Mouse (Mus musculus) gonadal fat pad, adult 2 months (tissue): ENCODE data around the gene Meioc. TPM values are rescaled to one million over a fixed set of nuclear protein-coding genes. Genes with fewer than 3 reads are reported as not detected.

ENCODE experiments used
- DNase-seq: peaks from one replicate; pipeline ENCODE4 v3.0.0-alpha.2; 2012; ENCODE audit warnings: low read depth
- polyA plus RNA-seq: library from polyadenylated mRNA; depleted of rRNA; stranded (reverse); fragments of >200 nt; gene quantifications from 2 replicates; pipeline ENCODE4 v1.2.3, GENCODE M21; 2012; rRNA removed

Gene Meioc
- polyA plus RNA-seq = 0.23 TPM in 1 of 2 replicates, not detected in the other

DNA sequence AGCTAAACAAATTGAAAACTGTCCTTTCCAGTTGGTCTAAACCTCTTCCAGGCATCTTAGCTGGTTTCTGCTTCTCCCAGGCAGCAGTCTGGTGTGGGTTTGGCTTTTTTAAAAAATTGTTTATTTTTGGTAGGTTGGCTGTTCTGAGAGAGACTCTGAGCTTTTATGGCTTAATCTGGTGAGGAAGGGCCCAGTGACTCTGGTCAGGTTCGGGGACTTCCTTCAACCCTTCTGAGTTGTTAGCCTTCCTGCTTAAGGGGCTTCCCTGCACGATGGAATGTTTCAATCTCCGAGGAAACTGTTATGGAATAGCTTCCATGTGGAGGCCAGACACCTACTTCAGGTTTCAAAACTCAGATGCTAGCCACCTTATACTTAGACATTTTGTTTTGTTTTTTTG lies at the start of gene Meioc:
Gene Meioc, plus strand, starts transcription at position 301 of the 400 bp plus-strand sequence.
- DNase-seq = no peak

DNA sequence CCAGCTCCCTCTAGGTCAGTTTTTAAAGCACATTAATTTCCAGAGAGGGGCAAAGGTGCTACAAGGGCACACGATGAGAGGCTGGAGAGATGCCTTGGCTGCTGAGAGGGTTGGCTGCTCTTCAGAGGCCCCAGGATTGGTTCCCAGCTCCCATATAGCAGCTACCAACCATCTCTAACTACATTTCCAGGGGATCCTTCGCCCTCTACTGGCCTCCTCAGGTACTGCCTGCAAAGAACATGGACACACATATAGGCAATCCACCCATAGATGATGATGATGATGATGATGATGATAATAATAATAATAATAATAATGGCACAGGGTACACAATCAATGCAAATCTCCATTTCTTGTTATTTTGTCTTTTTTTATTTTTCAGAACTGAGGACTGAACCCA lies 44.1 kb upstream of the Meioc start:
- no peak for DNase-seq

DNA sequence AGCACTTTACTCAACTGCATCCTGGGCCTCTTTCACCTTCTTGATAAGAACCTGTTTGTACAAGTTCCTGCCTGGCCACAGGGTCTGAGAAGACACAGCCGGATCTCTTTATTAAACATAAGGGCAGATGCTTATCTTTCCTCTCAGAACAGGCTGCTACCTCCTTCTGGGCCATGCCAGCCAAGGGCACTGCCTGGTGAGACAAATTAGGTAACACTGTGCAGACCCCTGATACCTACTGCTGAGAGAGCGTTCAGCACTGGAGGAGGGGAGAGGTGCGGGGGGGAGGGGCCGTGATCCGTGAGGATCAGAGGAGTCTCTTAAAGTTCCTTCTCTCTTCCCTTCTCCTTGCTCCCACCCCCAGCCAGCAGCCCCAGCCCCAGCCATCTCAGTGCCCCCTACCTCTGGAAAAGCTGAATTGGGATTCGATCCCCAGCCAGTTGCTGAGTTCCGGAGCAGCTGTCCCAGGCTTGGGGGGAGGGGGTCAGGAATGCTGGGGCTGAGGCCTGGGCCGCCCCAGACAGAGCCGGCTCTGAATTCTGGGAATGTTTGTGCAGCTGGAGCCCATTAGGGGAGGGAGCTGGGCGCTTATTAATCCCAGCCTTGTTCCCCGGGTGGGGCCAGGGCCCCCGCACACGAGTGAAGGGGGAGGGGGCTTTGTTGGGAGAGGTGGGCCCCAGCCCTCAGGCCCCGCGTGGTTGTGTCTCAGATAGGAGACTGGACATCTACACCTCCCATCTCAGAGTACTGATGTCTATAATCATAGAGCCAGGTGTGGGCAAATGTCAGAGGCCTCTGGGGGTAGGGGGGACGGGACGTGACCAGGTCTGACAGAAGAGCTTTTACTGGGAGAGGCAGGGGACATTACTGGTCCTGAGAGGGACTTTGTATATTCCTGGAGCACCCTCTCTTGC lies 39.4 kb upstream of the Meioc start:
- DNase-seq = no peak

DNA sequence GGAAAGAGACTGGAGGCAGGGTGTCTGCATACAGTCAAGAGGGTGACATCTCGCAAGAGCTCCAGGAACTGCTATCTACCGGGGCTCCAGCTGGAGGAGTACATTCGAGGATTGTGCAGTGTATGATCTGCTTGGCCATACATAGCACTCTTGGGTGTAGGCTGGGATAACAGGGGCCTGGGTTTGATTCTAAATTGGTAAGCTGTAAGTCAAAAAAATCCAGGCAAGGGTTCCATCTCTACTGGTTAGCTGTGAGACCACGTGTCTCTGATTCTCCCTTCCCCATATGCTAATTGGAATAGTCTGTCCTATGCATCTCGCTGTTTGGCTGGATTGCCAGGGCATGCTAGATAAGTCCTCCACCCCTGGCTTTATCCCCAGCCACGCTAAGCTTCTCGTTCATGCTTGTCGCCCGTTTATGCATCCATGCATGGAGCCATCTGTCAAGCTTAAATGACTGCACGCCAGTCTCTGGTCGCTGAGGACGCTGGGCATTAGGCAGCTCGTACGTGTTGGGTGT lies 38.6 kb upstream of the Meioc start:
- no peak for DNase-seq

DNA sequence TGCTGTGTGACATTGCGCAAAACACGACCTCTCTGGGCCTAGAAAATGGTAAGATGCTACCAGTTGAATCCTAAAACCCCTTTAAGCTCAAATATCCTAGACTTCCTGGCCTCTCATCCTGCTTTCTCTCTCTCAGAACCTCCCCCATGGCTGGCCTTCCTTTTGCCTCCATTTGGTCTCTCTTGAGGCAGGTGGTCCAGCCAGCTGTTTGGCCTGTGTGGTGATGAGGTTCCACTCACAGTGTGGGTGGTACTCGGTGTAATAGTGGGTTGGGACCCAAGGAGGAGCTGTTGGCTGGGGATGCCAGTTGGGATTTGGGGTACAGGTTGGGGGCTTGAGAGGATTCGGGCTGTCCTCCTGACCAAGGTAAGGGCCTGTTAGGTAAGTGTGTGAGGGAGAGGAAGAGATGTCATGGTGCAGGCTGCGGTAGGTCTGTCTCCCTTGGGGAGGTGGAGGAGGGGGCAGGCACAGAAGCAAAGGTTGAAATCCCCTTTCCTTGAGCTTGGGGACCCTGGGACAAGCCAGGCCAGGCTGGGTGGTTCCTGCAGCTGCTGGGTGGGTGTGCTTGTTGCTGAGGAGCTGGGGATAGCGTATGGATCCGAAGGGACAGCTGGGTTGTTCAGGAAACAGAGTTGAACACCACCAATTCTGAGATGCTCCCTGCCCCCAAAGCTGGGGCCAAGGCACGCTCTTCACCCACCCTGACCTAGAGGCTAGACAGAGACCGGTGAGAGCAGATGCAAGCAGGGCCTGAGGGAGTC lies 36.2 kb upstream of the Meioc start:
- DNase-seq = no peak

DNA sequence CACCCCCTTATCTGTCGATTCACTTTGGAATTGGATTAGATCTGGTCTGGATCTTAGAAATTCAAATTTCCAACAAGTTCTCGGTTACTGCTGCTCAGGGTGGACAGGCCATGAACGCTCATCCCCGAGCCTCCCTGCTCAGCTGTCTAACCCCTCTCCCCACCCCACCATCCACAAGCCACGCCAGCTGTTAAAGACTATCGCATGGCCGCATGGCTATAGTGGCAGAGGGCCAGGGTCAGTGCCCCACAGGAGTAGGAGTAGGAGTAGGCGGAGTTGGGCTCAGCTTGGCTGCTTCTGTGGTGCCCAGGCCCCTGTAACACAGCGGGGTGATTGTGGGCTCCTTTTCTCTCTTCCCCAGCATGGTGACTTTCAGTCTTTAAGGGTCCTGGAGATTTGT lies 35.0 kb upstream of the Meioc start:
- DNase-seq = no peak

DNA sequence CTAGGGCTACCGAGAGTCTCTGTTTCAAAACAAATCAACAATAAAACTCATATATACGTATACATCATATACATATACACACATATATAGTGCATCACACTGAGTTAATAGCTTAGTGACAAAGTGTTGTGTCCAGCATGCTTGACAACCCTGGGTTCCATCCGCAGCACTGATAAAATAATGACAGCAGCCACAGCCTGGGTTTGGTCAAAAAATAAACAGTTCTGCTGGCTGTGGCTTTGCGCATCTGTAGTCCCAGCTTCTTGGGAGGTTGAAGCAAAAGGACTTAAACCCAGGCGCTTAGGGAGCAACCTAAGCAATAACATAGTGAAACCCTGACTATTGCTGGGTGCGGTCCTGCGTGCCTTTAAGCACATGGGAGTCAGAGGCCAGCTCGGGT lies 34.1 kb upstream of the Meioc start:
- no peak for DNase-seq

DNA sequence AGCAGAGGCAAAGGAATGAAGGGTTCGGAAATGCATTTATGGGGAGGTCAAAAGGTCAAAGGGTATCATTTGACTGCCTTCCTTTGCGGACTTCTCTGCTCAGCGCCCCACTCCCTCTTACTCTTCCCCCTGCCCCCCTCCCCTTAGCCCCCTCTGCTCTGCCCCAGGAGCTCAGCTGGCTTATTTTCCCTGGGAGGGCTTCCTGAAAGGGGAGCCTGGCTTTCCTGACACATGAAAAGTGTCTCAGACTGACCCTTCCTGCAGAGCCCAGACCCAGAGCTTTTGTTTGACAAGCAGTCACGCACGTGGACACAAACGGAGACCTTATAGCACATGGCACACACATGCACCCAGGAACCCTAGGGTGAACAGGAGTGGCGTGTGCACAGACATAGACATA lies 32.8 kb upstream of the Meioc start:
- no peak for DNase-seq

DNA sequence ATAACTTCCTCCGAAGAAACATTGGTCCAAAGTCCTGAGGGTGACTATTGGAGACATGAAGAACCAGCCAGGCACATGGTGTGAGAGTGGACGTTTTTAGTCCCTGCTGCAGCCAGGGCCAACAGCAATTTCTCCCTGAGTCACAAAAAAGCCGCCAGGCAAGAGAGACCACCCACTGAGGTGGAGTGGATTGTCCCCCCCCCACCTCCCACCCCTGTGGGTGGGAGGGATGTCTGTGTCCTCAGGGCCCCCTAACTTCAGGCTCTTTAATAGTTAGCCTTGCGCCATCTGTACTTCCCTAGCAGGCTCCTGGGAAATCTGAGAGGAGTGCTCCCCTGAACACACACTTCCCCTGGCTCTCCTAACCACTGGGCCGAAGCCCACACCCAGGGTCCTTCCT lies 32.3 kb upstream of the Meioc start:
- DNase-seq = no peak

DNA sequence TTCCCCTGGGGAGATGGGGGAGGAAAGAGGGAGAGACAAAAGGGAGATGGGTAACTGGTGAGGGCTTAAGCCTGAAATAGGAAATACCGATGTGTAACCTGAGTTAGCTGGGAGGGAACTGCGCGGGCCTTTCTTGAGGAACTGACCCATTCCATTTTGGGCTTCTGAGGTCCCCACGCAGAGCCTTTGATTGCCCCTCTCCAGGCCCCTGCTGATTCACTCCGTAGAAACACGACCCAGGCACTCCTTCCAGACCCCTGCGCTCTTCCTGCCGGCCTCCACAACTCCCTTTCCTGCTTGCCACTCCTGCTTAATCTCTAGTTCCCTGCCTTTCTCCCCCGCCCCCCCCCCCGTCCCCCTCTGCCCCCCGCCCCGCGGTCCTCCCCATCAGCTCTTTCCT lies 30.8 kb upstream of the Meioc start:
- DNase-seq = no peak

DNA sequence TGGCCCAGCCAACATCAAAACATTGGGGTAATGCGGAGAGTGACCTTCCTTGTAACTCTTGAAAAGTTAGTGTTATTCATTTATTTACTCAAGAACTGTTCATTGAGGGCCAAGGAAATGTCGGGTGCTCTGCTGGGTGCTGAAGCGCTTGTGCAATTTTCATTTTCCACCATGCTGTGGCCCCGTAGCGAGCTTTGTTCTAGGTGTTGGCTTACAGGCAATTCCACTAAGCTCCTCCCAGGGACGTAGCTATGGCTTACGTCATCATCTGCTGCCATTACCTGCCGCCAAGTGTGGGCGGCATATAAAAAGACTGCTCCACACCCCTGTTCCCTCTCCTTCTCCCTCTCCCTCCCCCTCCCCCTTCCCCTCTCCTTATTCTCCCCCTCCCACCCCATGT lies 30.1 kb upstream of the Meioc start:
- DNase-seq = no peak

DNA sequence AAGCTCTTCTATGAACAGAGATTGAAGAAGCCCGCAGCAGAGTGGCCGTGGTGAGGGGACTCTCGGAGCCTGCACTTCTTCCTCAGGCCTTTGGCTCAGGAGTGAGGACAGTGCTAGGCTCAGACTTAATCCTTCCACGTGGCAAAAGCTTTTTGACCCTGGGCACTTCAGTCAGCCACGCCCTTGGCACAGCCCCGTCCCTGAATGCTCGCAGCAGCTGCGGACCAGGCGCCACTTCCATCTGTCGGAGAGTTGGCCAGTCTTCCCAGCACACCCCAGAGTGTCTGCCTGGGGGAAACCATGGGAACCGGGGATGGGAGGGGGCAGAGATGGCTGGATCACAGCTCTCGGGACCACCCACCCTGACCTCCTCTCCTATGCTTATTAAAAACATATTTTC lies 26.6 kb upstream of the Meioc start:
- no peak for DNase-seq

DNA sequence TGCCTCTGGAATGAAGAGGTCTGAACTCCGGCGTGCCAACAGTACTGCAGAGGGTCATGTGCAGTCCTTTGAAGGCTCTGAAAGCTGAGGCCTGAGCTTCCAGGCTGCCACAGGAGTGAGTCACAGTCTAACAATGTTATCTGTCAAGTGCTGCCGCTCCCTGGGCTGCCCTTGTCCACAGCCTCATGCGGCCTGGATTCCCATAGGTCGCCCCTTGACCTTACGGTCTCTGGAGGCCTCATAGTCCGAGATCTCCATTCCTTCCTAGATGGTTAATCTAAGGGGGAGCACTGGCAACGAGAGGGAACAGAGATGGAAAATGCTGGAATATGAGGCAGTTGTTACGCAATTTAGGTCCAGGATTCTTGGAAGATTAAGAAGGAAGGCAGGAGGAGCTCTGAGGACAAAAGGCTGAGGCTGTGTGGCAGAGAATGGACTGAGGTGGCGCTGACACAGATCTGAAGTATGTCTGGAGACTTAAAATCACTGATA lies 19.6 kb upstream of the Meioc start:
- DNase-seq = no peak

DNA sequence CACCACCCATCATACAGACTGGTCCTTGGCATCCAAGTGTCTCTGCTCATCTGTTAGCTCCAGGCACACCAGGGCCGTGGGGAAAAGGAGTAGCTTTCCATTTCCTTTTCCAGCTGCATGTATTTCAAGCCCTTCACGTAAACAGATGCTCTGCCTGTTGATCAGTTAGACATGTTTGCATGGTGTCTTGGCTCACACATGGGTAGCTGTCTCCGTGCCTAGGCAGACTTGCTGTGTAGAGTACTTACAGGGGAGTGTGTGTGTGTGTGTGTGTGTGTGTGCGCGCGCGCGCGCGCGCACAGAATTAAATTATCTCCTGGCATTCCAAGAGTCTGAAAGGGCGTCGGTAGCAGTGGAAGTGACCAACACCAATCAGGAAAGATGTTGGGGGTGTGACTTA lies 17.3 kb upstream of the Meioc start:
- no peak for DNase-seq

DNA sequence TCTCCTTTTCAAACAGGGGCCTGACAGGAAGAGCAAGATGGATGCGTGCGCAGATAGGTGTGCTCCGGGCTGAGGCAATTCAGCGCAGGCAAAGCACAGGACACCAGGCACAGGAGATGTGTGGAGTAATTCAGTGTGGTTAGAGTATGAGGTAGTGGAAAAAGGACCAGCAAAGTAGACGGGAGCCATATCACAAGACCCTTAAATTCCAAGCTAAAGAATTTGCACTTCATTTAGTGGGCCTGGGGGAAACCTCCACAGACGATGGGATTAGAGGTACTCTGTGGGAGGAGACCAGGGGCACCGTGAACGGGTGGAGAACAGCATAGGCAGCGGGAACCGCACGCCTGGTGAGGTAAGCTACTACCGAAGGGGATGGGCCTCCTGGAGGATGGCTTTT lies 15.6 kb upstream of the Meioc start:
- no peak for DNase-seq

DNA sequence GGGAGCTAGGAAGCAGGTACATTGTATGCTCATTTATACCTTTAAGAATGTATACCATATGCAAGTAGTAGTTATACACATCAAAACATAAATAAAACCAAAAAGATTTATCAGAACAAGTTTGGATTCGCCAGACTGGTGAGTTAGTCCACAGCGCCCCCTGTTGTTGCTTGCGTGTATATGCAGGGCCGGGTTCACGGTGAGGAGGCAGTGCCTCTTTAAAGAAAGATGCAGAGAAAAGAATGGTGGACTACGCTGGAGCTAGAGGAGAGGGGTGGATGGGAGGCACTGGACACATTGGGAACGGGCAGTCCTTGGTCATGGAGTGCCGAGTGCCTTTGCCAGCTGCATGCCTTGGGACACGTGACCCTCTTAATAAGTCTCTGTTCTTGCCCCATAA lies 12.1 kb upstream of the Meioc start:
- DNase-seq = no peak

DNA sequence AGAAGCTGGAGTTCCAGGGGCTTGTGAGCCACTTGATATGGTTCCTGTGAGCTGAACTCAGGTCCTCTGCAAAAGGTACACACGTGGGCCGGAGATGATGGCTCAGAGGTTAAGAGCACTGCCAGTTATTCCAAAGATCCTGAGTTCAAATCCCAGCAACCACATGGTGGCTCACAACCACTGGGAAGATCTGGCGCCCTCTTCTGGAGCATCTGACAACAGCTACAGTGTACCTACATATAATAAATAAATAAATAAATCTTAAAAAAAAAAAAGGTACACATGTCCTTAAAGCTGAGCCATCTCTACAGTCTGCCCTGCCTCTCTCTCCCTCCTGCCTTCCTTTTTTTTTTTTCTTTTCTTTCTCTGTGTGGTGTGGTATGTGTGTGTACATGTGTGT lies 10.7 kb upstream of the Meioc start:
- DNase-seq = no peak

DNA sequence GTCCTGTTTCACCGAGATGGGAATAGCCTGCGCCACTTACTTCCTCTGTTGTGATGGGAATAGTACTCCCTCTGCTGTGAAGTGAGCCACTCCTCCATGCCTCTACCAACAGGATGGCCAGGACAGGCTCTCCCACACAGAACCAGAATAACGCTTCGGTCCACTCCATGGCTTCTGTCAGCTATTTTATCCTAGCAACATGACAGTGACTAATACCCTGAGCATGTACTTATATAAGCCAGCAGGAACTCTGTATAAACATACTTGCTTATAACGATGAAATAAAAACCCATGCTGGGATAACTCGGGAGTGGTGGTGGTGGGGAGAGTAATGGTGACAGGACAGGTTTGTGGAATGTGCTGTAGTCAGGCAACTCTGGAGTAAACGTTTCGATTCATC lies 7.6 kb upstream of the Meioc start:
- no peak for DNase-seq

DNA sequence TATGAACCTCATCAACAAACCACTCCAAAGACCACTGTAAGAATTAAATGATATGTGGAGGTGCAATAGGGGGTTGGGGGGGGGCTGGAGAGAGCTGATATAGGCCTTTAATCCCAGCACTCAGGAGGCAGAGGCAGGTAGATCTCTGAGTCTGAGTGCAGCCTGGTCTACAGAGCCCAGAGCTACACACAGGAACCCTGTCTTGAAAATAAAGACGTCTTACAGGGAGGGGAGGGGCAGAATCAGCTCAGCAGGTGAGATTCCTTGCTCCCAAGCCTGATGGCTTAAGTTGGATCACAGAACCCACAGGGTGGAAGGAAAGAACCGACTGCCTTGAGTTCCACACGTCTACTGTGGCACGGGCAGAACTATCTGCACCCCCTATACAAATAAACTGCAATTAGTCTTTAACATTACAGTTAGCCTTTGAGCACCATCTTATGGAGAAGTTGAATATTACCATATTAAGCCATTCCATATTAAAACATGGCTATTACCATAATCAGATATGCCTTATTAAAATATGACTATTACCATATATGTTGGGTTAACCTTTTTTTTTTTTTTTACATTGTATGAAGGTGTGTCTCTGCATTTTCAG lies 7.1 kb upstream of the Meioc start:
- DNase-seq = no peak

DNA sequence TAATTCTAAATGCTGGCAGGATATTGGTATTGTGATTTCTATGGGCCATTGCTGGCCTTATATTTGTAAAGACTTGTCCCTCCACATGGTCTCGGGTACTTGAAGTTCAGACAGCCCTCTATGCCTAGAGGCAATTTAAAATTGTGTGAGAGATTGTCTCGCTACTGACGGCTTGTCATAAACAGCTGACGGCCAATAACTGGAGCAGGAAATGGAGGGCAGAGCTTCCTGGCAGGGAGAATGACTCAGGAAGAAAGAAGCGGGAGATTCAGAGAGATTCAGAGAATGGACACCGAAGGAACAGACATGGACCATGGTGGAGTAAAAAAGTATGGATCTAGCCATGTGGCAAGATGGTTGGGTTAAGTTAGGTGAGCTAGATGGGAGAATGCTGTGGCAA lies 6.6 kb upstream of the Meioc start:
- DNase-seq = no peak

DNA sequence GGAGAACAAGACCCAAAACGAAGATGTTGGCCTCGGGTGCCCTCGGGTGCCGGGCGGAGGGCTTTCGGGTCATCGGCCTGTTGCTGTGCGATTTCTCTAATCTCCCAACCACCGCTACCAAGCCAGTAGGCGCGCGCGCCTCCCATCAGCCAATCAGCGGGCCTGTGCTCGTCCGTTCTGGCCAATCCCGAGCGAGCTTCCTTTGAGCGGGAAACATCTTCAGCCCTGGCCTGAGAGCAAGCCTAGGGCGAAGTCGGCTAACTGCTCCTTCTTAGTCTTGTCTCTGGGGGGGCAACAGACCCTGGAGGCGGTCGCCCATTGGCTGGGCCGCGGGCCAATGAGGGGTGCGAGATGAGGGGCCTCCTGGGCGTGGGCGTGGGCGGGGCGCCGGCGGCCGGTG lies 1.6 kb downstream of the Meioc start:
- DNase-seq = no peak
